Mouse (Mus musculus) testis, adult 2 months (tissue): Measurements from ENCODE around the gene Naip1.

Source experiments
- CTCF ChIP-seq: fragments of 200-500 bp; IDR thresholded peaks from 2 replicates; pipeline ENCODE4 v1.5.1; 2012; ENCODE audit warnings: low read depth, mild to moderate bottlenecking, inconsistent platforms, low read length, moderate library complexity; ENCODE audit not compliant: control insufficient read depth, insufficient read depth, insufficient replicate concordance
- POLR2A ChIP-seq: fragments of 200-500 bp; IDR thresholded peaks from 2 replicates; pipeline ENCODE4 v1.6.1; 2012; ENCODE audit warnings: low read depth, mild to moderate bottlenecking, inconsistent platforms, low read length, moderate library complexity; ENCODE audit not compliant: control insufficient read depth

GRCm38 (mm10) chr13:100438701-100439100 is 14.0 kb downstream of the Naip1 start:
- TF ChIP-seq CTCF (no peak), POLR2A (no peak)
